Mouse (Mus musculus) intestine, embryonic 15.5 days (tissue): ENCODE measurements around the gene Rnpepl1. TPM values are rescaled to one million over a fixed set of nuclear protein-coding genes. Genes with fewer than 3 reads are reported as not detected.

ENCODE experiments used
- ATAC-seq: fragments of 200-750 bp; cut with Nextera tagmentation; 2 replicates; pipeline ENCODE4 v1.8.0; 2017; ENCODE audit warnings: moderate TSS enrichment, moderate library complexity
- H3K27ac ChIP-seq: fragments of 300-500 bp; sonication (generic); 2 replicates; pipeline ENCODE4 v1.5.1; 2015; ENCODE audit warnings: mild to moderate bottlenecking, inconsistent platforms
- H3K27me3 ChIP-seq: fragments of 300-500 bp; sonication (generic); replicated peaks from 2 replicates; pipeline ENCODE4 v1.6.1; 2015; ENCODE audit warnings: inconsistent platforms
- H3K36me3 ChIP-seq: fragments of 300-500 bp; sonication (generic); 2 replicates; pipeline ENCODE4 v1.6.1; 2015; ENCODE audit warnings: inconsistent platforms
- H3K4me1 ChIP-seq: fragments of 300-500 bp; sonication (generic); replicated peaks from 2 replicates; pipeline ENCODE4 v1.6.1; 2015; ENCODE audit warnings: inconsistent platforms
- H3K4me2 ChIP-seq: fragments of 300-500 bp; sonication (generic); replicated peaks from 2 replicates; pipeline ENCODE4 v1.6.1; 2015; ENCODE audit warnings: mild to moderate bottlenecking, inconsistent platforms
- H3K4me3 ChIP-seq: fragments of 300-500 bp; sonication (generic); replicated peaks from 2 replicates; pipeline ENCODE4 v1.5.1; 2015; ENCODE audit warnings: inconsistent platforms
- H3K9ac ChIP-seq: fragments of 300-500 bp; sonication (generic); 2 replicates; pipeline ENCODE4 v1.6.1; 2015; ENCODE audit warnings: inconsistent platforms
- H3K9me3 ChIP-seq: fragments of 300-500 bp; sonication (generic); 2 replicates; pipeline ENCODE4 v1.6.1; 2016; ENCODE audit warnings: inconsistent platforms
- WGBS: fragments of 180-500 bp; shearing (Covaris S2); methylation state at CpG from one replicate; pipeline ENCODE4 v1.1.7; 2015; 5-methylcytosine and 5-hydroxymethylcytosine counted together
- polyA plus RNA-seq: library from polyadenylated mRNA; unstranded; fragments of >200 nt; fragmentation: Nextera tagmentation; extraction: Ambion mirVana; gene quantifications from 2 replicates; pipeline ENCODE4 v1.2.1, GENCODE M21; 2015

Rnpepl1 gene
- polyA plus RNA-seq, 1 experiment from 2014 or later = 40.6 TPM

DNA sequence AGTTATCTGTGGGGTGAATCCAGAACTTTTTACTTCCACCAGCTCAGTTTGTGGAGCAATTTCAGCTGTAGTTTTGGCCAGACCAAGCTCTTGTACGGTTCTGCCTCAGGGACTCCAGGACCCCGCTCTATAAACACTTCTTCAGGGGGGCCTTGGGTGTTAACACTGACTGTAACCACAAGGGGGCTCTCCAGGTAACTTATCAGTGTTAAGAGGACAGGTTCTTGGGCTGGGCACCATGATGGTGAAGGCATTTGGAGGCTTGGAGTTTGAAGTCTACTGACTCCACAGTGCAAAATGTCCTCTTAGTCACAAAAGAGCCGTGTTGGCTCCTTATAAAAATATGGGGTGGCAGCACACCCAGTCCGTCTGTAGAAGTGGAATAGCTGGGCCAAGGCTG, 1.5 kb upstream of the Rnpepl1 start:
- no peak overlapping the region for H3K27ac ChIP-seq
- H3K4me1 ChIP-seq = peaks cover 32% of the 10 kb centered on the region
- no peaks in the 10 kb centered on the region for H3K36me3 ChIP-seq
- H3K9me3 ChIP-seq = no peaks in the 10 kb centered on the region
- H3K4me2 ChIP-seq = no peak overlapping the region
- no peaks in the 10 kb centered on the region for H3K27me3 ChIP-seq
- no peak for ATAC-seq
- no peak overlapping the region for H3K4me3 ChIP-seq
- no peak overlapping the region for H3K9ac ChIP-seq
- 62% methylated on average over 4 of the region's 4 CpGs for WGBS

DNA sequence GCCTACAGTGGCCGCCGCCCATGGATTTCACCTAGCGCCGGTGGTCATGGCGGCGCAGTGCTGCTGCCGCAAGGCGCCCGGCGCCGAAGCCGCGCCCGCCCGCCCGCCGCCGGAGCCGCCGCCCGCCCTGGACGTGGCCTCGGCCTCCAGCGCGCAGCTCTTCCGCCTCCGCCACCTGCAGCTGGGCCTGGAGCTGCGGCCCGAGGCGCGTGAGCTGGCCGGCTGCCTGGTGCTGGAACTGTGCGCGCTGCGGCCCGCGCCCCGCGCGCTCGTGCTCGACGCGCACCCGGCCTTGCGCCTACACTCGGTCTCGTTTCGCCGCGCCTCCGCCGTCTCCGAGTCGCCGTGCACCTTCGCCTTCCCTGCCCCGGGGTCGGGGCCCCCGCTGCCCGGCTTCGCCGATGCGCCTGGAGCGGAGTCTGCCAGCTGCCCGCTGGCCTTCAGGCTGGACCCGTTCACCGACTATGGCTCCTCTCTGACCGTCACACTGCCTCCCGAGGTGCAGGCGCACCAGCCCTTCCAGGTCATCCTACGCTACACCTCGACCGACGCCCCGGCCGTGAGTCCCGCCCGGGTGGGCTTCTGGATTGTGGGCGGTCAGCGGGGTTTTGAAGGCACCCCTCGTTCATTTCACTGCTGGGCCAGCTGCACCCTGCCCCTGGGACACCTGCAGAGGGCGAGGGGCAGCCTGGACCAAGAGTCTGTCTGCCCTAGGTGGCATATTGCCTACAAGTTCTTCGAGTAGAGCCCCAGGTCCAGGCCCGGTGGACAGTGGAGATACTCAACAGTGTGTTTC, 540 bp downstream of the Rnpepl1 start:
- WGBS = under 1% methylated on average over 77 of the region's 85 CpGs
- H3K4me1 ChIP-seq = peaks cover 32% of the 10 kb centered on the region
- ATAC-seq = peak; percentile 21
- no peaks in the 10 kb centered on the region for H3K9me3 ChIP-seq
- peak overlapping the region; percentile 89 for H3K4me2 ChIP-seq
- peak overlapping the region; percentile 76 for H3K4me3 ChIP-seq
- H3K36me3 ChIP-seq = peaks cover 10% of the 10 kb centered on the region
- peak overlapping the region; percentile 91 for H3K27ac ChIP-seq
- no peaks in the 10 kb centered on the region for H3K27me3 ChIP-seq
- H3K9ac ChIP-seq = peak overlapping the region; percentile 89

- peak overlapping the region; percentile 89 for H3K4me2 ChIP-seq
- WGBS = 36% methylated on average over 8 of the region's 8 CpGs
- no peaks in the 10 kb centered on the region for H3K9me3 ChIP-seq
- no peaks in the 10 kb centered on the region for H3K27me3 ChIP-seq
- peak; percentile 19 for ATAC-seq
- peaks cover 29% of the 10 kb centered on the region for H3K4me1 ChIP-seq
- H3K27ac ChIP-seq = peak overlapping the region; percentile 91
- peaks cover 14% of the 10 kb centered on the region for H3K36me3 ChIP-seq
- H3K9ac ChIP-seq = peak overlapping the region; percentile 89
- peak overlapping the region; percentile 76 for H3K4me3 ChIP-seq
Measured at GRCm38 (mm10) chr1:92911721-92912138, 1.1 kb downstream of the Rnpepl1 start.

DNA sequence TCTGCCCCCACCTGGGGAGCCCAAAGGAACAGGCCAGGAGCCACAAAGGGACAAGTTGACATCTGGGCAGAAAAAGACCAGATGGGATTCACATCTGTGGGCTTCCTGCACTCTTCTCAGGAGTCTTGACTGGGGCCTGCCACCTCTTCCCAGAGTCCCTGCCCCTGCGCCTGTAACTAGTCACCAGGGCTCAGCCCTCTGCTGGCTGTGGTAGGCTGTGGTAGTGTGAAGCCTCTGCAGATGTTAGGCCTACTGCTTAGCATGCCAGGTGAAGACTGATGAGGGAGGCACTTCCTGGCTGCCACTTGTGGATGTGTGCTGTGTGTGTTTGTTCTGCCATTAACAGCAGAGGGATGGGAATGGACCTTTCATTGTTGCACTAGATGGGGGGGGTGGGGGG, 1.7 kb downstream of the Rnpepl1 start:
- Histone ChIP-seq H3K4me1 (peaks cover 29% of the 10 kb centered on the region), H3K9ac (0 out of 2 replicates have a peak overlapping the region, but pooled peaks have one; percentile 89), H3K27ac (peak overlapping the region; percentile 91; the same call in 1 of the 2 replicates), H3K36me3 (peaks cover 19% of the 10 kb centered on the region), H3K4me3 (peak overlapping the region; percentile 76), H3K4me2 (peak overlapping the region; percentile 89), H3K9me3 (no peaks in the 10 kb centered on the region), H3K27me3 (no peaks in the 10 kb centered on the region)
- no peak for ATAC-seq
- 50% methylated on average over 1 of the region's 1 CpGs for WGBS

GRCm38 (mm10) chr1:92914239-92914638, 3.7 kb downstream of the Rnpepl1 start:
- H3K9ac ChIP-seq = no peak overlapping the region
- H3K27me3 ChIP-seq = no peaks in the 10 kb centered on the region
- WGBS = 78% methylated on average over 4 of the region's 4 CpGs
- H3K4me1 ChIP-seq = peaks cover 24% of the 10 kb centered on the region
- ATAC-seq = no peak
- peaks cover 37% of the 10 kb centered on the region for H3K36me3 ChIP-seq
- no peaks in the 10 kb centered on the region for H3K9me3 ChIP-seq
- no peak overlapping the region for H3K27ac ChIP-seq
- no peak overlapping the region for H3K4me3 ChIP-seq
- H3K4me2 ChIP-seq = no peak overlapping the region

GRCm38 (mm10) chr1:92914993-92915392, 4.4 kb downstream of the Rnpepl1 start:
- Histone ChIP-seq H3K4me3 (no peak overlapping the region), H3K27me3 (no peaks in the 10 kb centered on the region), H3K4me1 (peaks cover 24% of the 10 kb centered on the region), H3K27ac (no peak overlapping the region), H3K4me2 (no peak overlapping the region), H3K9me3 (no peaks in the 10 kb centered on the region), H3K36me3 (peaks cover 44% of the 10 kb centered on the region), H3K9ac (no peak overlapping the region)
- no peak for ATAC-seq
- WGBS = 93% methylated on average over 11 of the region's 11 CpGs

DNA sequence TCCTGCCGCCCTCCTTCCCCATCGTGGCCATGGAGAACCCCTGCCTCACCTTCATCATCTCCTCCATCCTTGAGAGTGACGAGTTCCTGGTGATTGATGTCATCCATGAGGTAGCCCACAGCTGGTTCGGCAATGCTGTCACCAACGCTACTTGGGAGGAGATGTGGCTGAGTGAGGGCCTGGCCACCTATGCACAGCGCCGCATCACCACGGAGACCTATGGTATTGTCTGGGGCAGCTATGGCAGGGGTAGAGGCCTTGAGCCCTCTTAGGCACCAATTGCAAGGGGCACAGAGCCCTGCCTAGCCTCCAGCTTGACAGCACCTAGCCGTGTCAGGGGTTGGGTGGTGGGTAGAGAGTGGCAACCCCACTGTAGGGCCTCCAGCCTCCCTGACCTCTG, 6.1 kb downstream of the Rnpepl1 start:
- Histone ChIP-seq H3K4me2 (no peak overlapping the region), H3K9me3 (no peaks in the 10 kb centered on the region), H3K36me3 (peaks cover 45% of the 10 kb centered on the region), H3K9ac (no peak overlapping the region), H3K4me3 (no peak overlapping the region), H3K27ac (no peak overlapping the region), H3K4me1 (peaks cover 16% of the 10 kb centered on the region), H3K27me3 (no peaks in the 10 kb centered on the region)
- ATAC-seq = no peak
- WGBS = 91% methylated on average over 9 of the region's 9 CpGs

GRCm38 (mm10) chr1:92919151-92919550, 8.6 kb downstream of the Rnpepl1 start:
- 95% methylated on average over 11 of the region's 11 CpGs for WGBS
- no peaks in the 10 kb centered on the region for H3K27me3 ChIP-seq
- no peak overlapping the region for H3K4me3 ChIP-seq
- H3K4me1 ChIP-seq = 0 out of 2 replicates have a peak, but pooled peaks cover 6% of the 10 kb centered on the region
- H3K36me3 ChIP-seq = peaks cover 45% of the 10 kb centered on the region
- ATAC-seq = no peak
- H3K27ac ChIP-seq = no peak overlapping the region
- H3K9ac ChIP-seq = no peak overlapping the region
- H3K4me2 ChIP-seq = no peak overlapping the region
- H3K9me3 ChIP-seq = no peaks in the 10 kb centered on the region

- Histone ChIP-seq H3K27ac (peak overlapping the region; percentile 39; the same call in 1 of the 2 replicates), H3K36me3 (peaks cover 45% of the 10 kb centered on the region)
- ATAC-seq = peak; percentile 34
Measured at GRCm38 (mm10) chr1:92919775-92920174, 9.2 kb downstream of the Rnpepl1 start.

GRCm38 (mm10) chr1:92920474-92921200, 10.1 kb downstream of the Rnpepl1 start:
- Histone ChIP-seq H3K36me3 (peaks cover 39% of the 10 kb centered on the region), H3K4me1 (0 out of 2 replicates have a peak, but pooled peaks cover 6% of the 10 kb centered on the region), H3K9me3 (no peaks in the 10 kb centered on the region), H3K27ac (peak overlapping the region; percentile 39), H3K4me3 (no peak overlapping the region), H3K9ac (no peak overlapping the region), H3K27me3 (no peaks in the 10 kb centered on the region), H3K4me2 (peak overlapping the region; percentile 10; the same call in 1 of the 2 replicates)
- peak; percentile 93 for ATAC-seq
- 70% methylated on average over 7 of the region's 7 CpGs for WGBS

More at GRCm38 (mm10) chr1:92919775-92920174, 9.2 kb downstream of the Rnpepl1 start:
- Histone ChIP-seq H3K4me1 (0 out of 2 replicates have a peak, but pooled peaks cover 6% of the 10 kb centered on the region), H3K27me3 (no peaks in the 10 kb centered on the region), H3K4me3 (no peak overlapping the region), H3K4me2 (no peak overlapping the region), H3K9ac (no peak overlapping the region), H3K9me3 (no peaks in the 10 kb centered on the region)
- WGBS = 81% methylated on average over 12 of the region's 12 CpGs

DNA sequence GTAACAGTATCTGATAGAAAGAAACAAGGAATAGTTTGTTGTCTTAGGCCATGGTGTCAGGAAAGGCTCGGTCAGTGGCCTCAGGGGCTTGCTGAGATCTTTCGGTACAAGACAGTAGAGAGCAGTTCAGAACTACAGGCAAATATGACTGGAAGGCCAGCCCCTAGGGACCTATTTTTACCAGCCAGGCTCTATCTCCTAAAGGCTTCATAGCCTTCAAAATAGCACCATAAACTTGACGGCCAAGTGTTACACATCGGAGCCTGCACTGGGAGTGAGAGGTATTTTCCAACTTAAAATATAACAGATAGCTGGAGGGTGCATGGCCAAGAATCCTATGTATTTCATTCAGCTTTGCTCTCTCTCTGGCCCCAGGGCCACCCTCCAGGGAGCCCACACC, 10.9 kb downstream of the Rnpepl1 start:
- no peak overlapping the region for H3K4me2 ChIP-seq
- no peak overlapping the region for H3K4me3 ChIP-seq
- 90% methylated on average over 4 of the region's 4 CpGs for WGBS
- no peak overlapping the region for H3K9ac ChIP-seq
- no peak for ATAC-seq
- peaks cover 34% of the 10 kb centered on the region for H3K36me3 ChIP-seq
- H3K9me3 ChIP-seq = no peaks in the 10 kb centered on the region
- no peaks in the 10 kb centered on the region for H3K27me3 ChIP-seq
- H3K27ac ChIP-seq = no peak overlapping the region
- H3K4me1 ChIP-seq = 0 out of 2 replicates have a peak, but pooled peaks cover 6% of the 10 kb centered on the region

DNA sequence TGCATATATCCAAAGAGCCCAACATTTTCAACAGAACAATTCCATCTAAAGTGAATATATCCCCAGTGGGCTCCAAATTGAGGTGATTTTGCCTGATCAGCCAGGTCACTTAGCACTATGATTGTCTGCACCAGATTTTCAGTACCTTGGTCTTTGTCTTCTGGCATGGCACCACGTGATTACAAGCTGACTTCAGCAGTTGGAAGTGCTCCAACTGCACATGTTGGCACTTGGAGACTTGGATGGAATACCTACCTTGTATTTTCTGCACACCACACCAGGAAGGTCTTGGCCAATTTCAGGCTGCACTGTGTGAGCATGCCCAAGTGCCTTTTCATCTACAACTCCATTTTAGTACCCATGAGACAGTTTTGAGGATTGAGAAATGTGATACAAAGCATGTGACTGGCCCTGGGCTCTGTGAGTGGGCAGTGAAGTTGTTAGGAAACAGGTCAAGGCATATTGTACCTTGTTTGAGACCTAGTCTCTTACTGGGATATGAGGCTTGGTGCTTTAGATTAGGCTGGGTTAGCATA, 19.7 kb downstream of the Rnpepl1 start:
- H3K27me3 ChIP-seq = no peaks in the 10 kb centered on the region
- H3K4me2 ChIP-seq = no peak overlapping the region
- peaks cover 5% of the 10 kb centered on the region; the same call in 1 of the 2 replicates for H3K4me1 ChIP-seq
- H3K27ac ChIP-seq = no peak overlapping the region
- H3K36me3 ChIP-seq = no peaks in the 10 kb centered on the region
- no peak for ATAC-seq
- H3K9me3 ChIP-seq = no peaks in the 10 kb centered on the region
- 26% methylated on average over 1 of the region's 1 CpGs for WGBS
- no peak overlapping the region for H3K9ac ChIP-seq
- no peak overlapping the region for H3K4me3 ChIP-seq
